Mouse (Mus musculus) cerebellum, adult 2 months (tissue): Measurements from ENCODE around the gene Uevld. TPM values are rescaled to one million over a fixed set of nuclear protein-coding genes. Genes with fewer than 3 reads are reported as not detected.

Experiments
- DNase-seq, 2 experiments: peaks; one replicate each; pipeline ENCODE4 v3.0.0; 2021
- H3K27ac ChIP-seq: fragments of 200-500 bp; 2 replicates; pipeline ENCODE4 v1.5.1; 2012; ENCODE audit warnings: low read length, control low read depth, inconsistent platforms; ENCODE audit not compliant: insufficient read depth
- H3K27me3 ChIP-seq: fragments of 200-500 bp; 2 replicates; pipeline ENCODE4 v1.6.1; 2012; ENCODE audit warnings: inconsistent platforms, mild to moderate bottlenecking, low read length, moderate library complexity; ENCODE audit not compliant: control insufficient read depth, insufficient read depth
- H3K4me1 ChIP-seq: fragments of 200-500 bp; 2 replicates; pipeline ENCODE4 v1.6.1; 2011; ENCODE audit warnings: low read length; ENCODE audit not compliant: control insufficient read depth, insufficient read depth
- H3K4me3 ChIP-seq: fragments of 200-500 bp; replicated peaks from 2 replicates; pipeline ENCODE3; 2011; ENCODE audit warnings: mild to moderate bottlenecking, low read depth, low read length, control low read depth; ENCODE audit not compliant: insufficient read depth
- CTCF ChIP-seq: fragments of 200-500 bp; IDR thresholded peaks from 2 replicates; pipeline ENCODE4 v1.5.1; 2011; ENCODE audit warnings: low read depth, mild to moderate bottlenecking, control low read depth, low read length, moderate library complexity, borderline replicate concordance; ENCODE audit not compliant: insufficient read depth
- POLR2A ChIP-seq: fragments of 200-500 bp; IDR thresholded peaks from 2 replicates; pipeline ENCODE4 v1.6.1; 2011; ENCODE audit warnings: low read length, control low read depth, borderline replicate concordance; ENCODE audit not compliant: insufficient read depth
- WGBS: fragments of 180-500 bp; shearing (Covaris S2); methylation state at CpG from one replicate; pipeline ENCODE4 v1.1.7; 2018; 5-methylcytosine and 5-hydroxymethylcytosine counted together
- polyA plus RNA-seq: library from polyadenylated mRNA; depleted of rRNA; stranded (reverse); fragments of >200 nt; gene quantifications from 2 replicates; pipeline ENCODE4 v1.2.3, GENCODE M21; 2012; rRNA removed

The Uevld gene
- polyA plus RNA-seq, 1 experiment = 7.4 TPM

DNA sequence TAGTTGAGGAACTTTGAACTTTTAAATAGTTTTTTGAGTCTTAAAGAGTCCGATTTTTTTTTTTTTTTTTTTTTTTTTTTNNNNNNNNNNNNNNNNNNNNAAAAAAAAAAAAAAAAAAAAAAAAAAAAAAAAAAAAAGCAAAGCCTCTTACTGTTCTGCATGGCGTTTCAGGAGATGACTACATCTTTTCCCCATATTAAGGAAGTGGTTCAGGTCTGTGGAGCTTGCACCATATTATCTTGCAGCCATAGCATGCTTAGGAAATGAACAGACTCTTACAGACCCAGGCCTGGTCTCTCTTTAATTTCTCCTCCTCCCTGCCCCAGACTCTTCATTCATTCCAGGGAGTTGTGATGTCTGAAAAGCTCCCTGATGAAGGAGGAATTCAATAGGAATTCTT, 77.3 kb downstream of the Uevld start:
- DNase-seq = no peak
- TF ChIP-seq POLR2A = no peak
- no peak for TF ChIP-seq CTCF
- Histone ChIP-seq H3K27me3 (no peaks in the 10 kb centered on the region), H3K4me1 (no peaks in the 10 kb centered on the region), H3K4me3 (no peak overlapping the region), H3K27ac (no peak overlapping the region)
- WGBS = 87% methylated on average over 2 of the region's 2 CpGs

DNA sequence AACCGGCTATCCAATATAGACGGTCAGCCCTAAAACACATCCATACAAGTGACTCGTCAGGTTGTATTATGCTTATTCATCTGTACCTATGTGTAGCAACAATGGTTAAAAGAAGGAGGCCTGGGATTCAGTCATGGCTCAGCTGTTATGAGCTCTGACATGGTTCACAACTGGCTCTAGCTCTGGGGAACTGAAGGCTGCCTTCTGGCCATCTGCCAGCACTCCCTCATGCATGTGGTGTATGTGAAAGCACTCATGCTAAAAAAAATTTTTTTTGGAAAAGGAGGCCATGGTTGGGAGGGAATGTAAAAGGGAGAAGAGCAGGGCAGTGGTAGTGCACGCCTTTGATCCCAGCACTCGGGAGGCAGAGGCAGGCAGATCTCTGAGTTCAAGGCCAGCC, 78.5 kb downstream of the Uevld start:
- DNase-seq = no peak
- Histone ChIP-seq H3K4me1 (no peaks in the 10 kb centered on the region), H3K27ac (no peak overlapping the region), H3K4me3 (no peak overlapping the region), H3K27me3 (no peaks in the 10 kb centered on the region)
- TF ChIP-seq POLR2A (no peak), CTCF (no peak)
- 77% methylated on average over 5 of the region's 5 CpGs for WGBS

DNA sequence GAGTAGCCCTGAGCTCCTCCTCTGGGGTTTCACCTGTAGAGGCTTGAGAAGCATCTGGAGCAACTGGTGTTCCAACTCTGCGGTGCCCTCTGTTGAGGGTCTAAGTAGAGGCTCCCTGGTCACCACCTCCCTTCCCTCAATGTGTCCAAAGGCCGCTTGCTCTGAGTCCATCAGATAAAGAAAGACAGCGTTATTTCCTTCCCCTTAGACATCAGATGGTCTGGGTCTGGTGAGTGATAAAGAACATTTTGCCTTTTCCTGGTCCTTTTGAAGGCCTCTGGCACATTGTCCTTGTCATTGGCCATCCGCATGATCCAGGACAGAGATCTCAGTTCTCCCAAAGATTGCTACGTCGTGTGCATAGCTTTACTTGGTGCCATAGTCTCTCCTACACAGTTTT, 81.1 kb downstream of the Uevld start:
- Histone ChIP-seq H3K27ac (no peak overlapping the region), H3K4me1 (no peaks in the 10 kb centered on the region), H3K4me3 (no peak overlapping the region), H3K27me3 (no peaks in the 10 kb centered on the region)
- TF ChIP-seq CTCF (no peak), POLR2A (no peak)
- 87% methylated on average over 6 of the region's 6 CpGs for WGBS
- no peak for DNase-seq

DNA sequence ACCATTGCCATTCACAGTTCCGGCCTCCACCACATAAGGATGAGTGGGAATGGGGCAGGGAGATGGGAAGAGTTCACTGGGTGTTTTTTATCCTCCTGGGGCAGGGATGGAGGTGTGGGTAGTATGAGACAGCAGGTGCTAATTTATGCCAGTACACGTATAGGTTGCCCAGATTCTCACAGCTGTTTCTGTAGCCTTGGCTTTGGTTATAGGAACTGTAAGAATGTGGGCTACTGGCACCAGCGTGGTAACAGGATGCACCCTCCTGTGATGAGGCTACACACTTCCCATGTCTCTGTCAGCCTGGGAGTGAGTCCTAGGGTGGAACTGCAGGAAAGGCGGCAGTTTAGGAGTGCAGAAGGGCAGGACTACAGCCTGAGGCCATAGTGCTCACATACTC, 81.5 kb downstream of the Uevld start:
- Histone ChIP-seq H3K27me3 (no peaks in the 10 kb centered on the region), H3K27ac (no peak overlapping the region), H3K4me3 (no peak overlapping the region), H3K4me1 (no peaks in the 10 kb centered on the region)
- WGBS = 44% methylated on average over 4 of the region's 4 CpGs
- no peak for DNase-seq
- TF ChIP-seq POLR2A (no peak), CTCF (no peak)

Other genes starting within 250 kb of the Uevld start
- 12.4 and 13.7 TPM in 2 replicates for gene Saal1, start 247.8 kb downstream of the Uevld start, polyA plus RNA-seq
- gene Saa3, start 242.8 kb downstream of the Uevld start, polyA plus RNA-seq = not detected in 2 replicates
- gene Saa4, start 225.9 kb downstream of the Uevld start, polyA plus RNA-seq = not detected in 2 replicates
- 0.15 TPM in 1 of 2 replicates, not detected in the other for gene Saa1, start 215.5 kb downstream of the Uevld start, polyA plus RNA-seq
- gene Saa2, start 206.7 kb downstream of the Uevld start, polyA plus RNA-seq = 0.19 TPM in 1 of 2 replicates, not detected in the other
- 20.8 and 21.7 TPM in 2 replicates for gene Hps5, start 162.5 kb downstream of the Uevld start, polyA plus RNA-seq
- gene Gtf2h1, start 162.4 kb downstream of the Uevld start, polyA plus RNA-seq = 33.2 and 33.8 TPM in 2 replicates
- 209 and 227 TPM in 2 replicates for gene Ldha, start 117.1 kb downstream of the Uevld start, polyA plus RNA-seq
- not detected in 2 replicates for gene Ldhc, start 97.3 kb downstream of the Uevld start, polyA plus RNA-seq
- gene Tsg101, start 38.6 kb downstream of the Uevld start, polyA plus RNA-seq = 80.5 and 87.8 TPM in 2 replicates
- gene Gm9999, start 25.1 kb upstream of the Uevld start, polyA plus RNA-seq = not detected in 2 replicates
- 11.2 and 11.3 TPM in 2 replicates for gene Spty2d1, start 49.9 kb upstream of the Uevld start, polyA plus RNA-seq
- gene Tmem86a, start 92.1 kb upstream of the Uevld start, polyA plus RNA-seq = 18.1 and 19.0 TPM in 2 replicates
- 47.4 and 61.1 TPM in 2 replicates for gene Ptpn5, start 175.2 kb upstream of the Uevld start, polyA plus RNA-seq
- gene Mrgpra6, start 246.4 kb upstream of the Uevld start, polyA plus RNA-seq = not detected in 2 replicates